Comparison of ENCODE assay signal across 30 mouse cellular contexts in genomic region chr1:191087955-191088354, GRCm38 (mm10). TPM values are rescaled to one million over a fixed set of nuclear protein-coding genes. Genes with fewer than 3 reads are reported as not detected.
"Had no signal": no experiment of that assay in that cellular context is flagged by ENCODE, and none has a peak within 500 bp of the region (broad histone marks: within the 10 kb centered on the region; RNA-seq: fewer than 3 reads in every experiment).

No protein-coding gene starts in this region.

- H3K27me3 ChIP-seq: liver, embryonic 15.5 days; stomach, embryonic 15.5 days had no signal

- H3K27ac ChIP-seq: kidney, postnatal 0 days; layer of hippocampus, adult 2 months; liver, embryonic 15.5 days; stomach, embryonic 15.5 days had no signal

- H3K4me2 ChIP-seq: liver, embryonic 15.5 days; midbrain, embryonic 11.5 days; stomach, embryonic 15.5 days had no signal

- DNase-seq: kidney, adult 18-20 months; kidney, adult 9 months; kidney, postnatal 25 days; layer of hippocampus, adult 9-11 months; lung, adult 2 months; lung, postnatal 14 days; lung, postnatal 4 days; midbrain, embryonic 14.5 days; right cerebral cortex, postnatal 25 days; spleen, adult 18-20 months; thymus, postnatal 25 days had no signal

- H3K9me3 ChIP-seq: liver, embryonic 15.5 days; stomach, embryonic 15.5 days had no signal

- H3K4me1 ChIP-seq: stomach, embryonic 15.5 days had no signal

- H3K9ac ChIP-seq: liver, embryonic 15.5 days; stomach, embryonic 15.5 days had no signal

- H3K4me3 ChIP-seq: layer of hippocampus, adult 2 months; liver, embryonic 15.5 days; stomach, embryonic 15.5 days had no signal

- ATAC-seq: intestine, embryonic 16.5 days had no signal

RNA-seq across cellular contexts. Expression of gene Batf3, which starts 9.7 kb away (rescaled TPM):
- total RNA-seq: megakaryocyte-erythroid progenitor cell, adult 5-6 weeks had no signal

RNA-seq across cellular contexts. Expression of gene Spata45, which starts 51.5 kb away (rescaled TPM):
- total RNA-seq: layer of hippocampus, adult 2 months; layer of hippocampus, postnatal 25 days; left cerebral cortex, adult 18-20 months; left cerebral cortex, postnatal 25 days; liver, adult 2 months; megakaryocyte progenitor cell, adult 5-6 weeks; megakaryocyte-erythroid progenitor cell, adult 5-6 weeks; midbrain, postnatal 0 days had no signal
- polyA plus RNA-seq: intestine, embryonic 16.5 days; kidney, postnatal 0 days; large intestine, adult 2 months; limb, embryonic 11.5 days; limb, embryonic 14.5 days; liver, adult 2 months; liver, embryonic 15.5 days; lung, adult 2 months; midbrain, embryonic 11.5 days; midbrain, embryonic 14.5 days; midbrain, postnatal 0 days; neural tube, embryonic 11.5 days; neural tube, embryonic 14.5 days; stomach, embryonic 15.5 days; thymus, postnatal 0 days had no signal
